Mouse (Mus musculus) layer of hippocampus, adult 11-12 months (tissue): ENCODE results near the gene Cts6.
"Not testable (repeated sequence)": the region's sequence is repeated elsewhere in the genome, so short reads cannot be mapped to it uniquely, and the experiment has no call there.

ENCODE experiments used
- DNase-seq: peaks from one replicate; pipeline ENCODE4 v3.0.0; 2022; ENCODE audit warnings: low spot score

The Cts6 gene

GRCm38 (mm10) chr13:61203310-61203709, at the start of gene Cts6:
Cts6 (minus strand) TSS chr13:61203410.
- no peak for DNase-seq

GRCm38 (mm10) chr13:61241076-61241947, 38.1 kb upstream of the Cts6 start:
- peak; percentile 55 for DNase-seq

DNA sequence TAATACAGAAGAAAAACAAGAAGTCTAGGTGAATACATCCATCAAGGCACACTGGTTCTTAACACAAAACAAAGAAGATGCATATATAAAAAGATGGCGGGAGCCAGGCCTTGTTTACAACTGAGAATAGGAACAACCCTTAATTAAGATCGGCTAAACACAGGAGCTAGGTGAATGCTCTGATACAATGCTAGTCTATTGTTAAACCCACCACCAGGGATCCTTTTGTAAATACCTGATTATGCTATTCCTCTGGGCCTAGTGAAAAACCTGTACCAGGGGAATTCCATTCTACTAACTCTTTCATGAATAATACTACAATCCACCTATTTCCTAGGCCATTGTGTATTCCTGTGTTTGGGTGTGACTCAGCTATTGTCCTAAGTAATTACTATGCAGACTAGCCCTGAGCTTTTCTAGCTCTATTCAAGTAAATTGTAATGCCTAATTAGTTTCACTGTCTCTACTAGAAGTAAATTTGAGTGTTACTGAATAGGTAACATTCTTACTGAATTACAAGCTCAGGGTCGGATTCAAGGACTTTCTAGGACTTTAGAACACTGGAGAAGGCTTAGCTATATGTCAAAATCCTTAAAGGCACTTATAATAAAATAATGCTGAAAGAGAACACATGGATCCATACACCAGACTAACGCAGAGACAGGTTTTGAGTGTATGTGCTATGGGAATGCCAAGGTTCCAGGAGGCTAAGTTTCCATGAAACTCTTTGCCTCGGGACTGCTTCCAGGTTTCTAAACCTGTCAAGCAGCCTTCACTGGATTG, 17.9 kb downstream of the Cts6 start:
- DNase-seq = not testable (repeated sequence)

DNA sequence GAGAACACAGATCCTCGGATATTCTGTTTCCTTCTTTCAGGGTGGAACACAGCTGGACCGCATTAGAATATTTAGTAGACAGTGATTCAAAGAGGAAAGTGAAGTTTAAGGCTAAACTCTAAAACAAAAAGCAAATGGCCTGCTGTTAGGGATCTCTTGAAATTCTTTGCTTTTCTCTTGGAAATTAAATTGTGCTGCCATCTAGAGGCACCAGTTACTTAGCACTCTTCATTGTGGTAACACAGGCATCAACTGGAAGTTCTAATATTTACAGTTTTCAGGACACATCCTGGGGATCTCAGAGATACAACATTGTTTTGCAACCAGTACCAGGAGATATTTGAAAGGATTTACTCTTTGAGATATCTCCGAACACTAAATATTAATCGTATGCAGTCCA, 38.6 kb downstream of the Cts6 start:
- no peak for DNase-seq

GRCm38 (mm10) chr13:61164156-61164555, 39.1 kb downstream of the Cts6 start, which contains the start of gene Ctsr:
Ctsr (minus strand) TSS chr13:61164256.
- no peak for DNase-seq
